Mouse (Mus musculus): ENCODE measurements at regions not wholly inside any gene's neighbourhood (a gene's known extent, or its start where the extent isn't known, plus 50 kb on each side); places are given as distances from the start of the nearest gene placed in this dataset.

DNA sequence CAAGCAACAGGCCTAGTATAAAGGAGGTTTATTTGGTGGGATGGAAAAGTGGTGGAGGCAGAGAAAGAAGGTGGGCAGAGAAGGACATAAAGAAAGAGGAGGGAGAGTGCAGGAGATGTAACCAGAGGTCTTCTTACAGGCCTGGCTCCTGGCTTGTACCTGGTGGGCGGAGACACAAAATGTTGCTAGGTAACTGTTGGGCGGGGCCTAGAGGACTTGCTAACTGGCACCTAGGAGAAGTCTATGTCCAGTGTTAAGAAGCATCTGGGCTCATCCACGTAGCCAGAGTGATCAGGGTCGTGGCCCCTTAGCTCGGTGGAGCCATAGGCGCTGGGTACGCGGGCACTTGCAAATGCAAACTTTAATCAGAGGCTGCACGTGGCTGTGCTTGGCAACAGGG lies 52.0 kb upstream of the Lrp8 start:
- TF ChIP-seq CTCF (IDR thresholded peaks at IDR 0.05; ENCODE audit: low read depth, low read length) (no peak), POLR2A (IDR thresholded peaks at IDR 0.05; ENCODE audit: borderline replicate concordance, low read depth, low read length) (no peak)

Measured in bone marrow macrophage, adult 2 months (primary cell).